Mouse (Mus musculus) B cell, adult 2 months (primary cell): ENCODE data around the gene Tspan15.

Source experiments
- DNase-seq, 2 experiments: peaks; one replicate each; pipeline ENCODE4 v3.0.0; 2022

Gene Tspan15

DNA sequence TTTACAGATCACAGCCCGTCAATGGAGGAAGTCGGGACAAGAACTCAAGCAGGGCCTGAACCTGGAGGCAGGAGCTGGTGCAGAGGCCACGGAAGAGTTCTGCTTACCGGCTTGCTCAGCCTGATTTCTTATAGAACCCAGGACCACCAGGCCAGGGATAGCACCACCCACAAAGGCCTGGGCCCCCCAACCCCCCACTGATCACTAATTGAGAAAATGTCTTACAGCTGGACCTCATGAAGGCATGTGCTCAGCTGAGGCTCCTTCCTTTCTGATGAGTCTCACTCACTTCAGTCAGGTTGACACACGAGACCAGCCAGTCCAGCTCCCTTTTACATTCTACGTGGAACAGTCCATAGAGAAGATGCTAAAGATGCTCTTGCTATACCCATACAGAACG, 5.2 kb downstream of the Tspan15 start:
- DNase-seq, result no peak

DNA sequence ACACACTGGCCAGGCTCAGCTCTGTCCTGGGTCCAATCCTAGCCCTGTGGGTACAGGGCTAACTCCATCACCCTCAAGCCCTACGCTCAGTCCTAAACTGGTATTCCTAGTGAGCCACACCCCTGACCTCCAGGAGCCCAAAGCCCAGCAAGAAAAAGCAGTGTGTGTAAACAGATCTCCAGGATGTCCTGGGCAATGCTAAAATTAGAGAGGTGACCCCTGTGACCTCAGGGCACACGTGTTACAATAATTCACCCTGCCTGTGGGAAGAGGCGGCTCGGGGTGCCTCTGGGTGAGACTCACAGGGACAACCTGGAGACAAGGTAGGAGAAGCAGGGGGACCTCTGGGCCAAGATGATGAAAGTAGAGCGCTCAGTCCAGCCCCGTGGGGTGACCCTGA, 6.8 kb downstream of the Tspan15 start:
- no peak for DNase-seq

DNA sequence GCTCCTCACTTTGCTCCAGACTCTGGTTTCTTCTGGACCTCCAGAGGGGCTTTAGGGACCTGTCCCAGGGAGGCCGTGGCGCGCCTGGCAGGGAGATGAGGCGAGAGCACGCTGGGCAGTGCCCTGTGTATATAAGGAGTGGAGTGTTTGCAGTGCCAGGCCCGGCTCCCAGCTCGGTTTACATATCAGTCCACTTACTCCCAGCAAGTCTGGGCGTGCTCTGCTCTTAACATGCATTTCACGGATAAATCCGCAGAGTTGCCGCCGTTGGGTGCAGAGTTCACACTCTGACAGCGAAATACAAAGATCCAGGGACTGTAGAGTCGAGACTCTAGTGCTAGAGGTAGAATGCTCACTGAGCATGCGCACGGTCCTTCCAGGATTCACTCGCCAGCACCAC, 8.3 kb downstream of the Tspan15 start:
- no peak for DNase-seq

DNA sequence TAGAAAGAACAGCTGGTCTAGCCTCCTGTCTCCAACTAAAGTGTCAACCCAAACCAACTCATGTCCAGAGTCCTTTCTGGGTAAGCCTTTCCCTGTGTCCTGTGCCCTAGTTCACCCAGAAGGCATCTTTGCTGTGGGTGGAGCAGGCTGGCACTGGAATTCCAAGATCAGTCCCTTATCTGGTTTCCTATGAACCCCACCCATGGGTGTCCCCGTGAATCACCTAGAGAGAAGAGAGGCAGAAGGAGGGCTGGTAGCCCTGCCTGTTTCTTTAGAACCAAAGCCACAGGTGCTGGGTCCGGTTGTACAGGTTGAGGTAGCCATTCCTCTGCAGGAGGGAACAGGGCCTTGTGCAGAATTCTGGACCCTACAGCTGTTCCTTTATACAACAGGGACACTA, 9.4 kb downstream of the Tspan15 start:
- no peak for DNase-seq

DNA sequence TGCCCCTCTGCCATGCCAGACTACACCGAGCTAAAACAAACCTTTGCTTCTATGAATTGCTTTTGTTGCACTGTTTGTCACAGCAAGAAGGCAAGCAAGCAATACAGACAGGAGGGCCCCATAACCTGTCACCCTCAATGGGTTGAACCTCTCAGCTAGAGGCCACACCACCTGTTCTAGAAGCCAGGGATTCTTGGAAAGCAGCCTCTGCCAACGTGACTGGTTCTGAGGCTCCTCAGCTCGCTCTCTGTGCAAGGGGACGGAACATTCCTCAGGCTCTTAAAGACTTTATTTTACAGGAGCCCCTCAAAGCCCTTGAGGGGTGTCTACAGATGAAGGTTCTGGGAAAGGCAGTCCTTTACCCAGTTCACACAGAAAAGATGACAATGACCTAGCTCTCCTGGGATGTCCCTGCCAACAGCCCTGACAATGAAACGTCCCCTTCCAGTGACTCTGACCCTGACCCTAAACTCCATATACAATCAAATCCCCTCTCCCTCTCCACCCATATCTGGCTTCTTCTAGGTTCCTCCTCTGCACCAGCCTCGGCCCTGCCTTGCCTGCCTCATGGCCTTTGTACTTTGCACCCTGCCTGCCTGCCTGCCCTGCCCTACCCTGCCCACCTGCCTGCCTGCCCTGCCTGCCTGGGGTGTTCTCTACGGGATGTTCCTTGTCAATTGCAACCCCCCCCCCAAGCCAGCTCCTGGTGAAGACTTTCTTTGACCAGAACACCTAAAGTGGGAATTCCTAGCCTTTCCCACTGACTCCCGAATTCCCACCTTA, 10.1 kb downstream of the Tspan15 start:
- no peak for DNase-seq

DNA sequence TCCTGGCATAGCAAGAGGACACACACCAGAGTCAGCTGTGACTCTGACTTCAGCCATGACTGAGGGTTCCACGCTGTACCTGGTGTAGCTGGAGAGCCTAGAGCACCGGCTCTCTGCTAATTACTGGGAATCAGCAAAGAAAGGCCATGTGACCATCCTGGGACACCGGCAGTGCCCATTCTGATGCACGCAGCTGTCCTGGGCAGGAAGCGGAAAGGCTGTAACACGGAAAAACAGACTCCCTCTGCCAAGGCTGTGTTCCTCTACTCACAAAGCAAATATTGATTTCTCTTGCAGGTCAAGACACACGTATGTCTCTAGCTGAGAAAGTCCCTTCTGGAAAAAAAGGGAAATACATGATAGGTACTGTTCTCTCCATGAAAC, 12.3 kb downstream of the Tspan15 start:
- DNase-seq, result no peak

DNA sequence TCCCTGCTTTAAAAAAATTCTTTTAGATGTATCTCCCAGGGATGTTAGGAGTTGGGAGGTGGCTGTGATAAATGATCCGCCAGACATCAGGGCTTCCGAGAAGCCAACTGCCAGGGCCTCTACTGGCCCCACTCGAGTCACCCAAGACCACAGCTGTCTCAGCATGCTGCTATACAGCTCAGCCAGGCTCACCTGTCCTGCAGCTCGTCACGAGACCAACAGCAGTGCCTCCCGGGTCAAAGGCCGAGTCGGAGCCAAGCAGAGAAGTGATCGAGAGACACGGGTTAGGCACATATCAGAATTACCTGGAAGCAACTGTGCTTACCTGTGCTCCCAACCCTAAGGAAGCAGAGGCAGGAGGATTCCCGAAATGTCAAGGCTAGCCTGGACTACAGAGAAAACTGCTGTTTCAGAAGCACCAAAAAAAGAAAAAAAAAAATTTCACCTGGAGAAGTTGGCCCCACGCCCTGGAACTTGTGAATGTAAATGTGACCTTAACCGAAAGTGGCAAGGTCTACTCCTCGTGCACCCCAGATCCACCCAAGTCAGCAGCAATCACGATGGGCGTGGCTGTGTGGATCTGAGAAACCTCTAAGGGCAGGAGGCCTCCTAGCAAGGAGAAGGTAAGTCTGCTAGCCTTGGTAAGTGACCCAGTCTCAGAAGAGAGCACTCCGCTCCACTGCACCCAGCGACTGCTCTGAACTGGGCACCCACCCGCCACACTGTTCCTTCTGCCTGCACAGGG, 12.8 kb downstream of the Tspan15 start:
- DNase-seq, result no peak

DNA sequence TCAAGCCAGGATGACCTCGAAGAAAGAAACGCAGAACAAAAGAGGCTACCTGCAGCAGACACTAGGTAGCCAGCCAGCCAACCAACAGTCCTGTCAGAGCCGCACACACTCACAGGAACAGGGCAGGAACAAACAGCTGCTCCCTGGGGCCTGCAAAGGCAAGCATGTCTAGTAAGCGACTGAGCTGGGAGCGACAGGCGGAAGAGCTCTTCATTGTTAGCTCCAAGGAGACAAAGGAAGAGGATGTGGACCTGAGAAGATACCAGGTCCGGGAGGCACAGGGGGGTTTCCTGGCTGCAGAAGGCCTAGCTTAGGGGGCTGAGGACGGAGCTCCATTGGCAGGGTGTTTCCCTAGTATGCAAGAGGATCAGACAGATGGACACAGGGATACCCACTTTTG, 13.9 kb downstream of the Tspan15 start:
- no peak for DNase-seq

DNA sequence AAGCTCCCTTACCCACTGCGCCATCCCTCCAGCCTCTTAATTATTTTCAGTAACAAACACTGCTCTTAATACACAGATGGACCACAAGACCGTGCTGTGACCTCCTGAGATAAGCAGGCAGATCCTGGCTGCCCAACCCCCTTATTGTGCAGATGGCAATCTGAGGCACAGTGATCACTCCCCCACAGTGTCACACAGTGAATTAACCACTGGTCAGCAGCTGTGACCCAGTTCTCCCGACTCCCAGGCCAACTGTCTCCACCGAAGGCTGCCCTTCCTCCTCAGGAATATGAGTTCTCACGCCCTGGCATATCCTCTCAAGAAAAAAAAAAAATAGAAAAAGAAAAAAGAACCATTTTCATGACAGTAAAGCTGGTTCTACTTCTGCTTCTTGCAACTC, 14.5 kb downstream of the Tspan15 start:
- no peak for DNase-seq

DNA sequence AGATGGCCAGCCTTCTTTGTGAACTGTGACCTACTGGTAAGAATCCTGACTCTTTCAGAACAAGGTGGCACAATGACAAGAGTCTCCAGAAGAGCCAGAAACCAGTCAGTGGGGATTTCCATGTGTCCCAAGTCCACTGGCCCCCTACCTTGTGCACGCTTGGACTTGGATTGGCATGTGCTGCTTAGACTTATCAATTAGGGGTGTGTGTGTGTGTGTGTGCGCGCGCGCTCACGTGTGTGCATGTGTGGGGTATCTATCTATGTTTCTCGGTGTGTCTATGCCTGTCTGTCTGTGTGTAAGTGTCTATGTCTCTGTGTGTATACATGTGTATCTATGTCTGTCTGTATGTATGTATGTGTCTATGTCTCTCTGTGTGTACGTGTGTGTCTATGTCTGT, 15.4 kb downstream of the Tspan15 start:
- DNase-seq, result no peak

DNA sequence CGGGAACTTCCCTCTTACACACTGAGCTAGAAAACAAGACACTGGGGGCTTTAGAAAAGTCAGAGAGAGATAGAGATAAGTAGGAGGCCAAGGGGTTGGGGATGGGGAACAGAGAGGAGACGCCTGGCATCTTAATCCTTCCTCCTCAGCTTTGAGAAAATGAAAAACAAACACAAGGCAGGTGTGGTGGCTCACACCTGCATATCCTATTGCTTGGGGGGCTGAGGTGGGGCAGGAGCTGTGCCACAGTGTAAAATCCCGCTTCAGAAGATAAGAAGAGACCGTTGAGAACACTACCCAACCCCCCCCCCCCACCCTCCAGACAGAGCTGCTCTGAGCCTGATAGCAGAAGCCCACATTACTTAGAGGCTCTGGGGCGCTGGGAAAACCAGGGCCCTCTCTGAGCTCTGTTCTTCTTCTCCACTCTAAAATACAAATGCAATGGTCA, 15.9 kb downstream of the Tspan15 start:
- no peak for DNase-seq

DNA sequence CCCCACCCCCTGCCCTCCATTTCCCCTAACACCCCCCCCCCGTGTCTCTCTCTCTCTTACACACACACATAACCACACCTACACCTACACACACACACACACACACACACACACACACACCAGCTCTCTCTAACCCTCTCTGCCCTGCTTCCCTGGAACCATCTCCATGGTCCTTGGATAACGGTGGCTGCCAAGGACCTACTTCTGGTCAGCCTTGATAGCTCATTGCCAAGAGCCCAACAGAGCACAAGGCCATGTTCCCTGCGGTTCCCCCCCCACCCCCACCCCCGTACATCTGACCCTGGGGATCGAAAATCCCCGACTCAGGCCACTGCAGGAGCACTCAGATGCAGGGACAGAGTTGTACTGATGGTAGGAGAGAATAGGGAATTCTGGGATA, 19.7 kb downstream of the Tspan15 start:
- DNase-seq, result no peak

DNA sequence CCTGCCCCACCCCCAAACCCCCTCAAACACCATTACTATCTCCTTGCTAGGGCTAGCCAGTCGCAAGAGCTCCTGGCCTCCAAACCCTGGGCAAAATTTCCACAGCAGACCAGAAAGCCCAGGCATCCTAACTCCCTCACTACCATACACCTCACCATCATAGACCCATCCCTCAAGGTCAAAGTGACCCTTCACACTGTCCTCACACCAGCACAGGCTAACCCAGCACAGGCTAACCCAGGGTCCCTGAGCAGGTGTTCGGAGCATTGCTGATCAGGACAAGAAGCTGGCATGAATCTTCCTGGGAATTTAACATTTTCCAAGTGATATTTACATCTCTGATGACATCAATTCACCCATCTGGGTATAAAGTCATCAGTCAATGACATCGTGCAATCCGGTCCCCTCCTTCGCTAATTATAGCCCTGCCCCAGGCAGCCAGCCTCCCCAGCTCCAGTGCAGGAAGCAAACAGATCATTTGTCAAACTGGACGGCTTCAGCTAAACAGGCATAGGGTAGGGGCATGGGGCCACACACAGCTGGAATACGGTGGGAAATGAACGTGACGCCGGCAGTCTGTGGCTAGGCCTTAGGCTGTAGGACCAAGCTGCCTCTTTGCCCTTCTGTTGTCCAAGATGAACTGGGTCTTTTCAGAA, 22.7 kb downstream of the Tspan15 start:
- no peak for DNase-seq

DNA sequence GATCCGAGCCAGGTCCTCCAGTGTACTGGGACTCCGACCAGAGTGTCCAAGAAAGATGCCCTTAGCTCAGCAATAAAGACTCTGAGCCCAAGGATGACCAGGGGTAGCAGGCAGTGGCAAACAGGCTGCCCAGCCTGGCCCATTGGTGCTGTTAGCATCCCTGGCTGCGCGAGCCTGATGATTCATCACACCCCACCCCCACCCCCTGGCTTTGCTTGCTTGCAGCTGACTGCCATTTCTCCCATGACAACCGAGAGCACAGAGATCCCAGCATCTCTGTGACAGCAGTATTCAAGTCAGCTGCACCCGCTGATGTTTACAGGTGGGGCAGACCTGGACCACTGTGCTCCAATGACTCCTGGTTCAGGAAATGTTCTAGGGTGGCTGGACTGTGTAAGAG, 28.5 kb downstream of the Tspan15 start:
- no peak for DNase-seq

DNA sequence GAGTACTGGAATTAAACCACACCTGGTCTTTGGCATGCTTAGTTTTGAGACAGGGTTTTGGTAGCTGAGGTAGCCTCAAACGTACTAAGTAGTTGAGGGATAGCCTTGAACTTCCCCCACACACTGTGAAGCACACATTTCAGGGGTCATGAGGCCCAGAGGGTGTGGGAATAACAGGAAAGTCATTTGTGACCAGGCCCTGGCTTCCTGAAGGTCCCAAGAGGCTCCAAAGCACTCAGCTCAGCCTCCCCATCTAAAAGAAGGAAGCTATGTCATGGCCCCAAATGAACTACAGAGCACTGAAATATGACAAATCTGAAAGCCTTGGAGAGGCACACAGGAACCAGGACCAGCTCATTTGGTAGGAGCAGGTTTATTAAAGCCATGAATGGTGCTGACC, 32.2 kb downstream of the Tspan15 start:
- DNase-seq, result no peak

DNA sequence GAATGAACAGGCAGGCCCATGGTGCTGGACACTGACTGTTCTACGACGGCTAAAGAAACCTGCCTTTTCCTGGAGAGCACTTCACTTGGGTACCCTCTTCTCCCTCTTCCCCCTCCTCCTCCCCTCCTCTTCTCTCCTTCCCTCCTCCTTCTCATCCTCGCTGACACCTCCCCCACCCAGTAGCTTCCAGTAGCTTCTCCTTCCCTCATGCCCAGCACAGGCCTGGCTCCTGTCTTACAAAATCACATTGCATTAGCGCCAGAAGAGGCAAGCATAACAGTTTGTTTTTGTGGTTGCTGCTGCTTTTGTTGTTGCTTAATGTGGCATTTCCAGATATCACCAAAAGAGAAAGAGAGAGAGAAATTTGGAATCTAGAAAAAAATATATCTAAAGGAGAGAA, 33.6 kb downstream of the Tspan15 start:
- no peak for DNase-seq

DNA sequence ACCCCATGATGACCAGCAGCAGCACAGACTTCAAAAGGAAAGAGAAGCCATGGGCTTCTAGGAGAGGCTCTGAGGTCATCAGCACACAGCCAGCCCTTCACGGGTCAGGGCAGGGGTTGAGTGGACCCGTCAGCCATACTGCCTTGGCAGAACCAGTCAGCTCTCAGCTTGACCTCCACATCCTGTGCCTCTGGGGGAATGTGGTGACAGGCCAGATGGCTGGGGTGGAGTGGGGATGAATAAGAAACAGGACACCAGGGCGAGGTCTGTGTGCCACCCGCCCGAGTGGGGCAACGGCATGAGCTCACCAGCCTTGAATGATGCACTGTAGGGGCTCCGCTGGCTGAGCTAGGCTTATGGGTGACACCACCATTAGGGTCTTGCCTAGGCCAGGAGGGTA, 35.7 kb downstream of the Tspan15 start:
- no peak for DNase-seq

DNA sequence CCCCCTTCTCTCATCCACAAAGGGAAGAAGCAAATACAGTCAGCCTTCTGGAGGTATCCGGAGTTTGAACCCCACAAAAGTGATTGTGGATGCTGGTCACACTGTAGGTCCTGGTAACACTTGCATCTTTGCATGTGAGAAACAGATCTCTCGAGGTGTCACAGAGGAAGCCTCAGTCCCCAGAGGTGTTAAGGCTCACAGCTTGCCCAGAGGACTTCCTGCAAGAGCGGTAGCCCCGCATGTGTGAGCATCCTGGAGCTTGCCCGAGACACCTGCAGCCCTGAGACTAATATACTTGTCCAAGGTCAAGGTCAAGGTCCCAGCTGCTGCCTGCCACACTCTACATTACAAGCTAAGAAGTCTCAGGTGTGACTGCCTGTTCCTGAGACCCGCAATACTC, 36.1 kb downstream of the Tspan15 start:
- DNase-seq, result peak; percentile 33 to 42

DNA sequence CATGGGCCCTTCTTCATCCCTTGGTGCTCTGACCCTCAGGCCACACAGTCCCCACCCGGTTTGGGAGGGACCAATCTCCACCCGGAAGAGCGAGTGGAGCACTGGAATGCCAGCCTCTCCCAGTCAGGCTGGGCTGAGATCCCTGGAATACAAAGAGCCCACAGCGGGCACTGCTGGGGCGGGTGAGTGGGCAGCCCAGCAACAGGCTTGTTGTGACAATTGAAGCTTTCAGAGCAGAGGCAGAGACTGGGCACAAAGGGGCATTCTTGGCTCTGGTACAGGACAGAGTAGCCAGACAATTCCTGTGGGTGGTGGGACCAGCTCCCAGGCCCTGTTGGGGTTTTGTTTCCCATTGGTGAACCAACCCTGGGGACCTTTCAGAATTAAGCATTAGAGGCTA, 36.6 kb downstream of the Tspan15 start:
- no peak for DNase-seq

DNA sequence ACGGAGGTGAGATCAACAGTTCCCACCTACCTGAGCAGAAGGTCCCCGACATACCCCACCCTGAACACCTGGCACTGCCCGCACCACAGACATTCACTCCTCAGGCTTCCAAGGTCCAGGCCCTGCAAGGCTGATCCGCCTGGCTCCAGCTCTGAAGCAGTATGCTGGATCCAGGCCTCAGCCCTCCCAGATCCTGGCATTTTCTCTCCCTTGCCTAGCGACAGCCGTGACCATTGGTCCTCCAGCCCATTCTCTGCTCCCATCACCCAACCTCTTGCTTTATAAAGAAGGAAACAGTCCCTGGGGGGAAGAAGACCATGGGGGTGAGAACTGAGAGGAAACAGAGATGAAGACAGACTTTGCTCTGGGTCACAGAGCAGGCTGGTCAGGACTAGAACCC, 37.0 kb downstream of the Tspan15 start:
- DNase-seq, result no peak

DNA sequence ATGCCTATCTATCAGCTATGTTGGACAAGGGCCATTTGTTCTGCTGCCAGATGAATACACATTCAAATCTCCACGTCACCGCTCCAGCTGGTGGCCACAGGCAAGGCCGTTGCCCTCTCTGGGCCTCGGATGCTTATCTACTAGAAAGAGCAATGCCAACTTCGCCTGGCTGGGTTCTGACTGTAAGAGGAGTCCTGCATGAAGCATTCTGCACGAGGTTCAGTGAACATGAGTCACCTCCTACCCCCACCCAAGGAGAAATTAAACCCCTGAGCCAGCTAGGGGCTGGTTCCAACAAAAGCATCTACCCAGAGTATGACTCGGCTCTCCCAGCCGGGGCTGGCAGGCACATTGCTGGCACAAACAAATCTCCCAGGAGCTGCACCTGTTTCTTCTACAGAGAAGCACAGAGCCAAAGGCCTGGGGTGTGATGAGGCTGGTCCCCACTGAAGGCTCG, 38.3 kb downstream of the Tspan15 start:
- no peak for DNase-seq

DNA sequence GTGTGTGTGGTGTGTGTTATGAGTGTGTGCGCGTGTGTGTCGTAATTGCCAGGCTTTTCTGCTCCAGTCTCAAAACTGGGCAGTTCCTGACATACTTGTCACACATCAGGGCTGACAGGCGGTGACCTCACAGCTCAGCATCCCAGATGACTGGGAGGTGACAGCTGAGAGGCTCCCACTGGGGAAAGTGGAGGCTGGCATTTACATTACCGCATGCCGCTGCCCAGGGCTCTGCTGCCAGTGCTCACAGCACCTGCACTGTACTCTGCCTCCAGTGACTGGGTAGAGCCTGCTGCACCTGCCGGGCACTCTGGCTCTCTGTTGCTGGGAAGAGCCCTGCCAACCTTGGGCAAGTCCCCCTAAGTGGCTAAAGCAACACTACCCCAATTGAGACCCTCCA, 40.2 kb downstream of the Tspan15 start:
- no peak for DNase-seq

DNA sequence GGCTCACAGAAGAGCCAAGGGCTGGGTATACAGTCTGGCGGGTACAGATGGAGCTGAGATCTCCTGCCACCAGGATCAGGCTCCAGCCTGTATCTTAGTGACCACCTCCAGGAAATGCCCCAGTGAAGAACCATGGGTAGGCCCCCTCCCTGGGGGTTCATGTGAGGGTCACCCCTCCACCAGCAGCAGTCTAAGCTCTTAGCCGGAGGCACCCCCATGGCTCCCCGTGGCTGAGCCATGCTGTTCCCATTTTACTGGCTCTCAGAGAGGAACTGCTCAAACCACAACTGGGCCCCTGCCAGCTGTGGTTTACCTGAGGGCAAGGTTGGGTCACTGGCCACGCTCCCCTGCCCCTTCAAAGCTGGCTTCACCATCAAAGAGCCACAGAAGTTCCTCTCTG, 41.1 kb downstream of the Tspan15 start:
- DNase-seq, result peak; percentile 80 to 82

DNA sequence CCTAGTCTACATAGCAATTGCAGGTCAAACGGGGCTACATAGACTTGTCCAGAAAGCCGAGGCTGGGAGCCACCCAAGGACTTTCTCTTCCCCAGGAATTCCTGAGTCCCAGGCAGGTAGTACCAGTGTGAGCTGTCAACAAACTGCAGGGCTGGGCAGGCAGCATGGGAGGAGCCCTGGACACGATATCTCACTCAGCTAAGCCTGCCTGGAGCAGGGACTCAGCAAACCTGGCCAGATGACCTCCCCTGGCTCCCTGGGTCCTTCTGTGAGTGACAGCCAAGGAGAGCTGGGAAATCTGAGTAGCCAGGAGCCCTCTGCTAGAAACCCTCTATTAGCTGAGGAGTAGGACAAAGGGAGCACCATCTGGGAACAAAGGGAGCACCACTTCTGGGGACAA, 41.7 kb downstream of the Tspan15 start:
- DNase-seq, result no peak
